Mouse (Mus musculus) limb, embryonic 11.5 days (tissue): ENCODE results near the gene Ablim2. TPM values are rescaled to one million over a fixed set of nuclear protein-coding genes. Genes with fewer than 3 reads are reported as not detected.

ENCODE experiments used
- ATAC-seq: fragments of 200-750 bp; cut with Nextera tagmentation; 2 replicates; pipeline ENCODE4 v1.8.0; 2017; ENCODE audit warnings: low read depth; ENCODE audit not compliant: insufficient number of reproducible peaks, low FRiP score, low TSS enrichment
- DNase-seq: peaks from one replicate; pipeline ENCODE4 v3.0.0-alpha.2; 2015; ENCODE audit warnings: low spot score
- H3K27ac ChIP-seq: fragments of 300-500 bp; sonication (generic); replicated peaks from 2 replicates; pipeline ENCODE4 v1.5.1; 2014; ENCODE audit warnings: low read depth, mild to moderate bottlenecking, low read length
- H3K27me3 ChIP-seq: fragments of 300-500 bp; sonication (generic); 2 replicates; pipeline ENCODE4 v1.6.1; 2014; ENCODE audit warnings: mild to moderate bottlenecking, low read length, mixed read lengths; ENCODE audit not compliant: control insufficient read depth, insufficient read depth
- H3K36me3 ChIP-seq: fragments of 300-500 bp; sonication (generic); 2 replicates; pipeline ENCODE4 v1.6.1; 2014; ENCODE audit warnings: mild to moderate bottlenecking, low read length, moderate library complexity, mixed read lengths; ENCODE audit not compliant: control insufficient read depth, insufficient read depth
- H3K4me1 ChIP-seq: fragments of 300-500 bp; sonication (generic); 2 replicates; pipeline ENCODE4 v1.6.1; 2014; ENCODE audit warnings: low read length, mixed read lengths; ENCODE audit not compliant: control insufficient read depth, insufficient read depth
- H3K4me2 ChIP-seq: fragments of 300-500 bp; sonication (generic); 2 replicates; pipeline ENCODE4 v1.6.1; 2014; ENCODE audit warnings: low read depth, mild to moderate bottlenecking, moderate library complexity; ENCODE audit not compliant: severe bottlenecking
- H3K4me3 ChIP-seq: fragments of 300-500 bp; sonication (generic); 2 replicates; pipeline ENCODE4 v1.5.1; 2014; ENCODE audit warnings: low read depth, low read length
- H3K9ac ChIP-seq: fragments of 300-500 bp; sonication (generic); 2 replicates; pipeline ENCODE4 v1.6.1; 2014; ENCODE audit warnings: mild to moderate bottlenecking, low read length
- H3K9me3 ChIP-seq: fragments of 300-500 bp; sonication (generic); 2 replicates; pipeline ENCODE4 v1.6.1; 2016; ENCODE audit warnings: low read length; ENCODE audit not compliant: control insufficient read depth
- WGBS: fragments of 180-500 bp; shearing (Covaris S2); extraction: QIAGEN DNeasy Blood & Tissue Kit; methylation state at CpG from one replicate; pipeline ENCODE4 v1.1.7; 2014; 5-methylcytosine and 5-hydroxymethylcytosine counted together
- polyA plus RNA-seq: library from polyadenylated mRNA; unstranded; fragments of >200 nt; fragmentation: Nextera tagmentation; extraction: Ambion mirVana; gene quantifications from 2 replicates; pipeline ENCODE4 v1.2.1, GENCODE M21; 2014

Gene Ablim2
- polyA plus RNA-seq, 1 experiment from 2014 or later: 1.3 TPM

DNA sequence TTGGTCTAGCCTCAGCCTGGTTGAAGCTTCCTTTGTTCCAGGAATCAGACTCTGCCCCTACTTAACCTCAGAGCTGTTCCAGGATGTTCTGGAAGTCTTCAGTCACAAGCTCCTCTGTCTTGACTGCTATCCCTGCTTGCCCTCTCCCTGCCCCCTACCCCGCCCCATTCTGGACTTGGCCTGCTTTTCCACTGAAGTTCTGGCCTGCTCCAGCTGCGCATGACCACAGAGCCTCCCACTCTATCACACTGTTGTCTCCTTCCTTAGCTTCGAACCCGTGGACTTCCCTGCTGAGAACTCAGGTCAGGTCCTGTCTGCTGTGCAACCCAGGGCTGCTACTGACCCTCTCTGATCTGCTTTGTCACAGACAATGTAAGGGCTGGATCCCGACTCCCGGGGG, 8.2 kb downstream of the Ablim2 start:
- WGBS: 86% methylated on average over 6 of the region's 6 CpGs
- H3K9ac ChIP-seq: no peak overlapping the region
- H3K36me3 ChIP-seq: no peaks in the 10 kb centered on the region
- H3K27ac ChIP-seq: no peak overlapping the region
- no peak overlapping the region for H3K4me2 ChIP-seq
- H3K4me3 ChIP-seq: no peak overlapping the region
- H3K27me3 ChIP-seq: no peaks in the 10 kb centered on the region
- DNase-seq (no peak), ATAC-seq (no peak)
- no peaks in the 10 kb centered on the region for H3K9me3 ChIP-seq
- H3K4me1 ChIP-seq: no peaks in the 10 kb centered on the region

DNA sequence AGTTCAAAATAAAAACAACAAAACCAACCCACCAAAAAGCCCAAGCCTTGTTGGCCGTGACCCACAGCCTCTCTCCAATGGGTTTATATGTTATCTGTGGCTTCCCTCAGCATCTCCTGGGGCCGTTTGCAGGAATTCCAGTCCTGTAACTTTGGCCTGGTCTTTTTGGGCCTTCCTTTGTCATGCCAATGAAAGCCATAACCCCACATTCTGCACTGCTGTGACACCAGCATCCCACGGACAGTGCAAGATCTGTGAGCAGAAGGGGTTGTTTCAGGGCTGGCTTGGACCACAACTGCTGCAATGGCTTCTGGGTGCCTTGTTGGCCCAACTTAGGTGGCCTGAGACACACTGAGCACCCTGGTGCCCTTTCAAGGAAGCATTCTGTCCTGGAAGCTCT, 10.8 kb downstream of the Ablim2 start:
- 79% methylated on average over 3 of the region's 3 CpGs for WGBS
- H3K36me3 ChIP-seq: no peaks in the 10 kb centered on the region
- no peaks in the 10 kb centered on the region for H3K9me3 ChIP-seq
- H3K4me1 ChIP-seq: peaks cover 7% of the 10 kb centered on the region
- no peak for DNase-seq
- H3K27me3 ChIP-seq: no peaks in the 10 kb centered on the region
- no peak overlapping the region for H3K27ac ChIP-seq
- no peak overlapping the region for H3K4me3 ChIP-seq
- no peak overlapping the region for H3K4me2 ChIP-seq
- no peak overlapping the region for H3K9ac ChIP-seq
- no peak for ATAC-seq

- Histone ChIP-seq H3K27ac (no peak overlapping the region), H3K27me3 (no peaks in the 10 kb centered on the region), H3K4me2 (no peak overlapping the region), H3K9ac (no peak overlapping the region), H3K36me3 (no peaks in the 10 kb centered on the region), H3K4me3 (no peak overlapping the region), H3K4me1 (peaks cover 11% of the 10 kb centered on the region), H3K9me3 (no peaks in the 10 kb centered on the region)
- no peak for DNase-seq
- WGBS: 81% methylated on average over 7 of the region's 7 CpGs
- no peak for ATAC-seq
These were observed 11.3 kb downstream of the Ablim2 start for GRCm38 (mm10) chr5:35768997-35769396.

DNA sequence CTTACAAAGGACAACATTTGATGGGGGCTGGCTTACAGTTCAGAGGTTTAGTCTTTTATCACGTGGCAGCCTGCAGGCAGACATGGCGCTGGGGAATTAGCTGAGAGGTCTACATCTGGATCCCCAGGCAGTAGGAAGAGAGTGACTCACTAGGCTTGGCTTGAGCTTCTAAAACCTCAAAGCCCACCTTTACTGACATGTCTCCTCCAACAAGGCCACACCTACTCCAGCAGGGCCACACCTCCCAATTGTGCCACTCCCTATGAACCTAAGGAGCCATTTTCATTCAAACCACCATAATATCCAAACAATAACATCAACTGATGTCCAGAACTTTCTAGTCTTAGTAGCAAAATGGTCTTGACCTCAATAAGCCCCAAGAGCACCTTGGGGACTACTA, 12.6 kb downstream of the Ablim2 start:
- Histone ChIP-seq H3K36me3 (no peaks in the 10 kb centered on the region), H3K4me3 (no peak overlapping the region), H3K9ac (no peak overlapping the region), H3K27ac (no peak overlapping the region), H3K4me2 (no peak overlapping the region), H3K9me3 (no peaks in the 10 kb centered on the region), H3K4me1 (peaks cover 20% of the 10 kb centered on the region), H3K27me3 (no peaks in the 10 kb centered on the region)
- DNase-seq (no peak), ATAC-seq (no peak)
- 82% methylated on average over 2 of the region's 2 CpGs for WGBS

GRCm38 (mm10) chr5:35770891-35771663, 13.4 kb downstream of the Ablim2 start:
- DNase-seq (no peak), ATAC-seq (no peak)
- H3K27me3 ChIP-seq: no peaks in the 10 kb centered on the region
- no peaks in the 10 kb centered on the region for H3K9me3 ChIP-seq
- H3K4me3 ChIP-seq: no peak overlapping the region
- no peaks in the 10 kb centered on the region for H3K36me3 ChIP-seq
- no peak overlapping the region for H3K27ac ChIP-seq
- no peak overlapping the region for H3K9ac ChIP-seq
- 67% methylated on average over 14 of the region's 14 CpGs for WGBS
- H3K4me2 ChIP-seq: no peak overlapping the region
- peaks cover 20% of the 10 kb centered on the region for H3K4me1 ChIP-seq

DNA sequence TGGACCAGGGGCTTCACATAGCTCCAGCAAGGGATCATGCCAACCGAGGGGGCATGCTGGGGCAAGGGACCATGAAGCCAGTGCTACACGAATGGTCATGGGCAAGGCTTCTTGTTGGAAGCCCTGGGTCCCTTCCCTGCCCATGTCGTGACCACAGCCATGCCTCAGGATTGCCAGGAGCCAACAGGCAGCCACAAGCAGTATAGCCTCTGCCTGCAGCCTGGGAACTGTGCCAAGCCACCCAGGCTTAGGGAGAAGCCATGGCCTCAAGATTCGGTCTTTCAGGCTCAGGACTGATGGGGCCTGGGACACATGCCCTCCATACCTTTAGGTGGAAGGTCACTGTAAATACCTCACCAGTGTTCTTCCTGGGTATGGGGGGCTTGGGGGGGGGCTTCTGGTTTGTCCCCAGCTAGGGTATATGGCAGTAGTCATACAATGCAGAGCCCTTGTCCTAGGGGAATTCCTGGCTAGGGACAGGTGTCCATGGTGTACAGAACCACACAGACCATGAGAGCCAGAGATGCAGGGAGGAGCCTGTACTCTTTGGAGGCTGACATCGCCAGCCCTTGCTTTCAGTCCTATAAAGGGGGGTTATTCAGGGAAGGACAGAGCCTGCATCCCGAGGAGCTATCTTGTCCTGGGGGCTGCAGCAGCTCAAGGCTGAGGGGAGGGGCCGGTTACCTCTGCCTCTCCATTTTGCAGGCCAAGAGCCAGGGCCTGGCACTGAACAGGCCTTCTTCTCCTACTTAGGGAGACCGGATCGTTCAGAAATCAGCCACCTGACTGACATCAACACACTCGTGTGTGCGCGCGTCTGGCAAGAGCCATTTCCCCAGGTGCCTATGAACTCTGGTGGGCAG, 15.8 kb downstream of the Ablim2 start:
- no peak for DNase-seq
- Histone ChIP-seq H3K27ac (peak overlapping the region; percentile 76; the same call in 1 of the 2 replicates), H3K4me2 (no peak overlapping the region), H3K4me1 (peaks cover 20% of the 10 kb centered on the region), H3K9ac (no peak overlapping the region), H3K27me3 (no peaks in the 10 kb centered on the region), H3K4me3 (no peak overlapping the region), H3K9me3 (no peaks in the 10 kb centered on the region), H3K36me3 (no peaks in the 10 kb centered on the region)
- ATAC-seq: 0 out of 2 replicates have a peak, but pooled peaks have one; percentile 18
- 51% methylated on average over 13 of the region's 13 CpGs for WGBS

- 9% methylated on average over 6 of the region's 6 CpGs for WGBS
- Histone ChIP-seq H3K4me3 (no peak overlapping the region), H3K9me3 (no peaks in the 10 kb centered on the region), H3K27me3 (no peaks in the 10 kb centered on the region), H3K4me2 (no peak overlapping the region), H3K36me3 (no peaks in the 10 kb centered on the region), H3K4me1 (peaks cover 20% of the 10 kb centered on the region), H3K9ac (no peak overlapping the region), H3K27ac (peak overlapping the region; percentile 76)
- peak; percentile 66 for DNase-seq
- peak; percentile 76 for ATAC-seq
These were observed 16.4 kb downstream of the Ablim2 start for GRCm38 (mm10) chr5:35774137-35774424.

DNA sequence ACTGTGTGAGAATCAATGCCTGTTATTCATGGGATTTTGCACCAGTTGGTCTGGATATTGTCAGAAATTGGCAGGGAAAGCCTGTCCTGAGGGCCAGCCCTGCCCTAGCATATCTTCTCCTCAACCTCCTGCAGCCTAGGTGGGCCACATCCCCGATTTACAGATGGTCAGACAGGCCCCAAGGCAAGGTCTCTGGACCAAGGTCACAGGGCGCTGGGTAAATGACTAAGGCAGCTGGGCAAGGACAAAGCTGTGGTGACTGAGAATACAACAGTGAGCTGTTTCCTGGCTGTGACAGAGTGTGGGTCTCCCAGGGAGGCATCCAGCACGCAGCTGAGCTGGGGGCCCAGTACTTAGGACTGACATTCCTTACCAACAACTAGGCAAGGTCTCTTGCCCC, 23.4 kb downstream of the Ablim2 start:
- 84% methylated on average over 3 of the region's 3 CpGs for WGBS
- no peak for DNase-seq
- no peaks in the 10 kb centered on the region for H3K27me3 ChIP-seq
- no peaks in the 10 kb centered on the region for H3K9me3 ChIP-seq
- H3K4me3 ChIP-seq: no peak overlapping the region
- H3K9ac ChIP-seq: no peak overlapping the region
- H3K36me3 ChIP-seq: no peaks in the 10 kb centered on the region
- no peak for ATAC-seq
- no peaks in the 10 kb centered on the region for H3K4me1 ChIP-seq
- H3K27ac ChIP-seq: no peak overlapping the region
- no peak overlapping the region for H3K4me2 ChIP-seq
